Mouse (Mus musculus): ENCODE results near the gene Ap3s2. TPM values are rescaled to one million over a fixed set of nuclear protein-coding genes. Genes with fewer than 3 reads are reported as not detected.

Ap3s2 gene
- polyA plus RNA-seq, 1 experiment from 2014 or later: 53.2 TPM

GRCm38 (mm10) chr7:79880998-79881397 lies 39.5 kb downstream of the Ap3s2 start:
- Histone ChIP-seq H3K36me3 (ENCODE audit: control insufficient read depth, insufficient read depth, low read length) (peaks cover 4% of the 10 kb centered on the region; the same call in 1 of the 2 replicates), H3K27ac (ENCODE audit: low read depth, low read length) (no peak overlapping the region), H3K9ac (ENCODE audit: low read length) (no peak overlapping the region), H3K4me1 (ENCODE audit: control insufficient read depth, insufficient read depth, low read length) (no peaks in the 10 kb centered on the region), H3K4me2 (ENCODE audit: low read depth) (no peak overlapping the region), H3K9me3 (ENCODE audit: control insufficient read depth, low read length) (no peaks in the 10 kb centered on the region), H3K4me3 (ENCODE audit: low read depth, low read length) (no peak overlapping the region), H3K27me3 (ENCODE audit: control insufficient read depth, insufficient read depth, low read length) (no peaks in the 10 kb centered on the region)
- no peak for DNase-seq (ENCODE audit: low spot score)
- WGBS: 37% methylated on average over 3 of the region's 3 CpGs
- no peak for ATAC-seq (ENCODE audit: insufficient read depth, low FRiP score, low TSS enrichment)

- WGBS: 87% methylated on average over 6 of the region's 6 CpGs
- ATAC-seq (ENCODE audit: insufficient read depth, low FRiP score, low TSS enrichment) (no peak), DNase-seq (ENCODE audit: low spot score) (no peak)
- Histone ChIP-seq H3K4me3 (ENCODE audit: low read depth, low read length) (no peak overlapping the region), H3K27ac (ENCODE audit: low read depth, low read length) (no peak overlapping the region), H3K4me1 (ENCODE audit: control insufficient read depth, insufficient read depth, low read length) (no peaks in the 10 kb centered on the region), H3K27me3 (ENCODE audit: control insufficient read depth, insufficient read depth, low read length) (no peaks in the 10 kb centered on the region), H3K4me2 (ENCODE audit: low read depth) (no peak overlapping the region), H3K9me3 (ENCODE audit: control insufficient read depth, low read length) (no peaks in the 10 kb centered on the region), H3K9ac (ENCODE audit: low read length) (no peak overlapping the region), H3K36me3 (ENCODE audit: control insufficient read depth, insufficient read depth, low read length) (peaks cover 4% of the 10 kb centered on the region; the same call in 1 of the 2 replicates)
Observed at GRCm38 (mm10) chr7:79880033-79880432, 40.4 kb downstream of the Ap3s2 start.

DNA sequence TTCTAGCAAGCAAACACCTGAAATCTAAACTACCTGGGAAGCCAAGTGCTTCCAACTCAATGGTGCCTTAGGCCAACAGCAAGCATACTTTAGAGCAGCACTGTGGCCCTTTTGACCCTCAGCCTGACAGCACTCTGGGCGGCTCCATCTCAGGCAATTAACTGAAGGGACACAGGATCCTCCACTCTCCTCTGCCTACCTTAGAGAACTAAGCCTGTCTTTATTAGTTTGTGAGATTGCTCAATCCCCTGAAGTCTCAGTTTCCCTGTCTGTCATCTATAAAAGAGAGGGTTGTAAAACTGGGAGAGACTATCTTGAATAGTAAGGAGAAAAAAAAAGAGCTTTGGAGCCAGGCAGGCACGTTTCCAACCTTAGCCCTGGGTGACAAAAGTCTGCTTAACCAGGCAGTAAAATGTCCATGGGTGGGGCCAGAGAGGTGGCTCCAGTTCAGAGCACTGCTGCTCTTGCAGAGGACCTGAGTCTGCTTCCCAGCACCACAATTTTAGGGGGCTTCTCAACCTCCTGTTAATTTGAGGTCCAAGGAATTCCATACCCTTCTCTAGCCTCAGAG lies 41.9 kb downstream of the Ap3s2 start:
- Histone ChIP-seq H3K4me3 (ENCODE audit: low read depth, low read length) (no peak overlapping the region), H3K27ac (ENCODE audit: low read depth, low read length) (no peak overlapping the region), H3K27me3 (ENCODE audit: control insufficient read depth, insufficient read depth, low read length) (no peaks in the 10 kb centered on the region), H3K9ac (ENCODE audit: low read length) (no peak overlapping the region), H3K9me3 (ENCODE audit: control insufficient read depth, low read length) (no peaks in the 10 kb centered on the region), H3K4me2 (ENCODE audit: low read depth) (no peak overlapping the region), H3K36me3 (ENCODE audit: control insufficient read depth, insufficient read depth, low read length) (peaks cover 4% of the 10 kb centered on the region; the same call in 1 of the 2 replicates), H3K4me1 (ENCODE audit: control insufficient read depth, insufficient read depth, low read length) (no peaks in the 10 kb centered on the region)
- 34% methylated on average over 2 of the region's 2 CpGs for WGBS
- DNase-seq (ENCODE audit: low spot score) (no peak), ATAC-seq (ENCODE audit: insufficient read depth, low FRiP score, low TSS enrichment) (no peak)

GRCm38 (mm10) chr7:79873407-79873806 lies 47.0 kb downstream of the Ap3s2 start:
- H3K4me1 ChIP-seq (ENCODE audit: control insufficient read depth, insufficient read depth, low read length): no peaks in the 10 kb centered on the region
- no peak for ATAC-seq (ENCODE audit: insufficient read depth, low FRiP score, low TSS enrichment)
- no peak for DNase-seq (ENCODE audit: low spot score)
- H3K4me3 ChIP-seq (ENCODE audit: low read depth, low read length): no peak overlapping the region
- H3K9me3 ChIP-seq (ENCODE audit: control insufficient read depth, low read length): no peaks in the 10 kb centered on the region
- H3K4me2 ChIP-seq (ENCODE audit: low read depth): no peak overlapping the region
- no peak overlapping the region for H3K9ac ChIP-seq (ENCODE audit: low read length)
- WGBS: 88% methylated on average over 6 of the region's 6 CpGs
- no peaks in the 10 kb centered on the region for H3K27me3 ChIP-seq (ENCODE audit: control insufficient read depth, insufficient read depth, low read length)
- H3K27ac ChIP-seq (ENCODE audit: low read depth, low read length): no peak overlapping the region
- H3K36me3 ChIP-seq (ENCODE audit: control insufficient read depth, insufficient read depth, low read length): no peaks in the 10 kb centered on the region

DNA sequence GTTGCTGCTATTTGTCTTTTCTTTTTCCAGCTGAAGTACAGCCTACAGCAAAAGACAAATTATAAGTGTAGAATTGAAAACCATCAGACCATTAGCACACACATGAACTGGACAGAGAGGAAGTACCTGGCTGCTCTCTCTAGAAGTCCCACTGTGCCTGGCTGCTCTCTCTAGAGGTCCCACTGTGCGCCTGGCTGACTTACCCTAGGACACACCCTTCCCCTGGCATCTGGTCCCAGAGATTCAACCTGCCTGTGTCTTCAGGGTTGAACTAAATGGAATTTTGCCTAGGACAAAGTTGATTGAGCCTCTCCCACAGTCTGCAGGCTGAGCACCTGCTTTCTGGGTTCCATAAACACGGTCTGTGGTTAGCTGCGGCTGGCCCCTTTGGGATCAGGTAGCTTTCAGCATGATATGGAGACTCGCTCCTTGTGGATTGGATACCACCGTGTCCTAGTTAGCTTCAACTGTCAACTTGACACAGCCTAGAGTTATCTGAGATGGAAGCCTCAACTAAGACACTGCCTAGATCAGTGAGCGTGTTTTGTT lies 48.6 kb downstream of the Ap3s2 start:
- no peak for DNase-seq (ENCODE audit: low spot score)
- no peak overlapping the region for H3K27ac ChIP-seq (ENCODE audit: low read depth, low read length)
- H3K9ac ChIP-seq (ENCODE audit: low read length): no peak overlapping the region
- H3K36me3 ChIP-seq (ENCODE audit: control insufficient read depth, insufficient read depth, low read length): no peaks in the 10 kb centered on the region
- no peaks in the 10 kb centered on the region for H3K4me1 ChIP-seq (ENCODE audit: control insufficient read depth, insufficient read depth, low read length)
- no peak overlapping the region for H3K4me2 ChIP-seq (ENCODE audit: low read depth)
- ATAC-seq (ENCODE audit: insufficient read depth, low FRiP score, low TSS enrichment): no peak
- no peak overlapping the region for H3K4me3 ChIP-seq (ENCODE audit: low read depth, low read length)
- H3K27me3 ChIP-seq (ENCODE audit: control insufficient read depth, insufficient read depth, low read length): no peaks in the 10 kb centered on the region
- 90% methylated on average over 6 of the region's 6 CpGs for WGBS
- H3K9me3 ChIP-seq (ENCODE audit: control insufficient read depth, low read length): no peaks in the 10 kb centered on the region

GRCm38 (mm10) chr7:79869072-79869719 lies 51.3 kb downstream of the Ap3s2 start:
- no peak for DNase-seq (ENCODE audit: low spot score)
- Histone ChIP-seq H3K27me3 (ENCODE audit: control insufficient read depth, insufficient read depth, low read length) (no peaks in the 10 kb centered on the region), H3K4me2 (ENCODE audit: low read depth) (no peak overlapping the region), H3K36me3 (ENCODE audit: control insufficient read depth, insufficient read depth, low read length) (no peaks in the 10 kb centered on the region), H3K9ac (ENCODE audit: low read length) (no peak overlapping the region), H3K27ac (ENCODE audit: low read depth, low read length) (no peak overlapping the region), H3K4me3 (ENCODE audit: low read depth, low read length) (no peak overlapping the region), H3K9me3 (ENCODE audit: control insufficient read depth, low read length) (no peaks in the 10 kb centered on the region), H3K4me1 (ENCODE audit: control insufficient read depth, insufficient read depth, low read length) (no peaks in the 10 kb centered on the region)
- WGBS: 56% methylated on average over 6 of the region's 6 CpGs
- ATAC-seq (ENCODE audit: insufficient read depth, low FRiP score, low TSS enrichment): no peak

- H3K4me1 ChIP-seq (ENCODE audit: control insufficient read depth, insufficient read depth, low read length): no peaks in the 10 kb centered on the region
- H3K9me3 ChIP-seq (ENCODE audit: control insufficient read depth, low read length): no peaks in the 10 kb centered on the region
- no peak overlapping the region for H3K9ac ChIP-seq (ENCODE audit: low read length)
- ATAC-seq (ENCODE audit: insufficient read depth, low FRiP score, low TSS enrichment): no peak
- H3K27me3 ChIP-seq (ENCODE audit: control insufficient read depth, insufficient read depth, low read length): no peaks in the 10 kb centered on the region
- no peak overlapping the region for H3K4me3 ChIP-seq (ENCODE audit: low read depth, low read length)
- no peaks in the 10 kb centered on the region for H3K36me3 ChIP-seq (ENCODE audit: control insufficient read depth, insufficient read depth, low read length)
- WGBS: 79% methylated on average over 7 of the region's 7 CpGs
- no peak for DNase-seq (ENCODE audit: low spot score)
- no peak overlapping the region for H3K4me2 ChIP-seq (ENCODE audit: low read depth)
- H3K27ac ChIP-seq (ENCODE audit: low read depth, low read length): no peak overlapping the region
Observed at GRCm38 (mm10) chr7:79868475-79868874, 52.0 kb downstream of the Ap3s2 start.

GRCm38 (mm10) chr7:79867861-79868260 lies 52.6 kb downstream of the Ap3s2 start:
- no peak overlapping the region for H3K4me2 ChIP-seq (ENCODE audit: low read depth)
- 83% methylated on average over 13 of the region's 13 CpGs for WGBS

More at GRCm38 (mm10) chr7:79867861-79868260, 52.6 kb downstream of the Ap3s2 start:
- H3K4me1 ChIP-seq (ENCODE audit: control insufficient read depth, insufficient read depth, low read length): no peaks in the 10 kb centered on the region
- ATAC-seq (ENCODE audit: insufficient read depth, low FRiP score, low TSS enrichment) (no peak), DNase-seq (ENCODE audit: low spot score) (no peak)
- no peak overlapping the region for H3K27ac ChIP-seq (ENCODE audit: low read depth, low read length)
- no peaks in the 10 kb centered on the region for H3K36me3 ChIP-seq (ENCODE audit: control insufficient read depth, insufficient read depth, low read length)
- no peaks in the 10 kb centered on the region for H3K27me3 ChIP-seq (ENCODE audit: control insufficient read depth, insufficient read depth, low read length)
- H3K4me3 ChIP-seq (ENCODE audit: low read depth, low read length): no peak overlapping the region
- no peak overlapping the region for H3K9ac ChIP-seq (ENCODE audit: low read length)
- no peaks in the 10 kb centered on the region for H3K9me3 ChIP-seq (ENCODE audit: control insufficient read depth, low read length)
